Mouse (Mus musculus) kidney, adult 2 months (tissue): Measurements from ENCODE around the gene Smc3.

Experiments
- CTCF ChIP-seq: fragments of 200-500 bp; conservative IDR thresholded peaks from 2 replicates; pipeline ENCODE4 v1.5.1; 2011; ENCODE audit warnings: low read depth, mild to moderate bottlenecking, control low read depth, low read length, moderate library complexity, mixed read lengths; ENCODE audit not compliant: insufficient read depth, insufficient read length
- POLR2A ChIP-seq: fragments of 200-500 bp; IDR thresholded peaks from one replicate; pipeline ENCODE4 v1.6.1; 2011; ENCODE audit warnings: low read depth, low read length, control low read depth

GRCm38 (mm10) chr19:53601363-53601655, 1.1 kb downstream of the Smc3 start:
- TF ChIP-seq CTCF (no peak), POLR2A (no peak)
